Mouse (Mus musculus): ENCODE results near the gene Sox10.

The Sox10 gene

GRCm38 (mm10) chr15:79122119-79122518 is 42.9 kb downstream of the Sox10 start:
- DNase-seq: no peak

GRCm38 (mm10) chr15:79119491-79119890 is 45.5 kb downstream of the Sox10 start:
- no peak for DNase-seq

GRCm38 (mm10) chr15:79115276-79115675 is 49.8 kb downstream of the Sox10 start:
- DNase-seq: no peak

GRCm38 (mm10) chr15:79111774-79112173 is 53.3 kb downstream of the Sox10 start:
- no peak for DNase-seq

GRCm38 (mm10) chr15:79110528-79110927 is 54.5 kb downstream of the Sox10 start:
- no peak for DNase-seq

GRCm38 (mm10) chr15:79110031-79110430 is 55.0 kb downstream of the Sox10 start:
- DNase-seq: no peak

GRCm38 (mm10) chr15:79109321-79109934 is 55.6 kb downstream of the Sox10 start:
- DNase-seq: no peak

- DNase-seq: peak; percentile 81 to 86
Measured at GRCm38 (mm10) chr15:79108421-79109320, 56.4 kb downstream of the Sox10 start, which contains the start of gene Micall1. Gene Micall1 (plus strand): TSS chr15:79108898.

GRCm38 (mm10) chr15:79107966-79108365 is 57.1 kb downstream of the Sox10 start:
- no peak for DNase-seq

GRCm38 (mm10) chr15:79105804-79106203 is 59.2 kb downstream of the Sox10 start:
- no peak for DNase-seq

Measured in cerebellum, adult 18-20 months (tissue).